Mouse (Mus musculus): Measurements from ENCODE around the gene Ndufb3. TPM values are rescaled to one million over a fixed set of nuclear protein-coding genes. Genes with fewer than 3 reads are reported as not detected.

Gene Ndufb3
- polyA plus RNA-seq (2017; shearing (Covaris generic)) = 100 to 1,000 TPM; 126 to 149 TPM

GRCm38 (mm10) chr1:58586171-58586997 is at the start of gene Ndufb3, which contains the start of gene Fam126b:
TSS of gene Ndufb3 (plus strand) at chr1:58586384.
TSS of gene Fam126b (minus strand) at chr1:58586323.

Other genes with a start within 250 kb of the Ndufb3 start
- gene Bzw1, start 193.5 kb upstream of the Ndufb3 start, polyA plus RNA-seq (2017; shearing (Covaris generic)) = 100 to 1,000 TPM; 368 to 421 TPM
- gene Clk1, start 162.3 kb upstream of the Ndufb3 start, polyA plus RNA-seq (2017; shearing (Covaris generic)) = 100 to 1,000 TPM; 311 to 364 TPM
- gene Nif3l1, start 141.2 kb upstream of the Ndufb3 start, polyA plus RNA-seq (2017; shearing (Covaris generic)) = 10 to 100 TPM; 35.9 to 36.3 TPM
- 10 to 100 TPM; 56.9 to 69.5 TPM for gene Ppil3, start 140.9 kb upstream of the Ndufb3 start, polyA plus RNA-seq (2017; shearing (Covaris generic))
- 10 to 100 TPM; 15.0 to 37.5 TPM for gene Orc2, start 81.3 kb upstream of the Ndufb3 start, polyA plus RNA-seq (2017; shearing (Covaris generic))
- 1 to 10 TPM; 6.8 to 9.0 TPM for gene Fam126b, start 61 bp upstream of the Ndufb3 start, polyA plus RNA-seq (2017; shearing (Covaris generic))
- under 1 TPM in 1 of 2 experiments, not detected in 1; 0.57 TPM for gene Als2cr12, start 109.6 kb downstream of the Ndufb3 start, polyA plus RNA-seq (2017; shearing (Covaris generic))
- gene Cflar, start 125.1 kb downstream of the Ndufb3 start, polyA plus RNA-seq (2017; shearing (Covaris generic)) = 100 to 1,000 TPM; 110 to 152 TPM
- gene Casp8, start 209.0 kb downstream of the Ndufb3 start, polyA plus RNA-seq (2017; shearing (Covaris generic)) = 100 to 1,000 TPM; 232 to 243 TPM

All from activated CD4-positive, CD25-positive, alpha-beta regulatory T cell (primary cell).